Mouse (Mus musculus) brain, embryonic 14.5 days (tissue): ENCODE measurements around the gene Zfp719.

Experiments used
- CTCF ChIP-seq: fragments of 200-500 bp; IDR thresholded peaks from 2 replicates; pipeline ENCODE4 v1.5.1; 2012; ENCODE audit warnings: inconsistent platforms, mild to moderate bottlenecking, moderate library complexity, borderline replicate concordance; ENCODE audit not compliant: insufficient read depth, insufficient read length; ENCODE audit errors: extremely low read depth
- POLR2A ChIP-seq: fragments of 200-500 bp; IDR thresholded peaks from 2 replicates; pipeline ENCODE4 v1.6.1; 2012; ENCODE audit warnings: mild to moderate bottlenecking, inconsistent platforms, borderline replicate concordance; ENCODE audit not compliant: poor library complexity, insufficient read depth, insufficient read length, severe bottlenecking; ENCODE audit errors: extremely low read depth

GRCm38 (mm10) chr7:43571216-43571615 is 8.2 kb upstream of the Zfp719 start:
- no peak for TF ChIP-seq POLR2A
- TF ChIP-seq CTCF, result no peak
